Mouse (Mus musculus) heart, adult 10 weeks (tissue): ENCODE measurements around the gene Ccdc22. TPM values are rescaled to one million over a fixed set of nuclear protein-coding genes. Genes with fewer than 3 reads are reported as not detected.

Experiments used
- polyA plus RNA-seq: library from polyadenylated mRNA; stranded (reverse); fragments of 350-450 nt; fragmentation: Illumina TruSeq; extraction: RNeasy Lipid Tissue Mini Kit (QIAGEN cat#74804); gene quantifications from one replicate; pipeline ENCODE4 v1.2.3, GENCODE M21; 2014; ENCODE audit warnings: low read depth, low replicate concordance

The Ccdc22 gene
- polyA plus RNA-seq = 11.1 TPM

DNA sequence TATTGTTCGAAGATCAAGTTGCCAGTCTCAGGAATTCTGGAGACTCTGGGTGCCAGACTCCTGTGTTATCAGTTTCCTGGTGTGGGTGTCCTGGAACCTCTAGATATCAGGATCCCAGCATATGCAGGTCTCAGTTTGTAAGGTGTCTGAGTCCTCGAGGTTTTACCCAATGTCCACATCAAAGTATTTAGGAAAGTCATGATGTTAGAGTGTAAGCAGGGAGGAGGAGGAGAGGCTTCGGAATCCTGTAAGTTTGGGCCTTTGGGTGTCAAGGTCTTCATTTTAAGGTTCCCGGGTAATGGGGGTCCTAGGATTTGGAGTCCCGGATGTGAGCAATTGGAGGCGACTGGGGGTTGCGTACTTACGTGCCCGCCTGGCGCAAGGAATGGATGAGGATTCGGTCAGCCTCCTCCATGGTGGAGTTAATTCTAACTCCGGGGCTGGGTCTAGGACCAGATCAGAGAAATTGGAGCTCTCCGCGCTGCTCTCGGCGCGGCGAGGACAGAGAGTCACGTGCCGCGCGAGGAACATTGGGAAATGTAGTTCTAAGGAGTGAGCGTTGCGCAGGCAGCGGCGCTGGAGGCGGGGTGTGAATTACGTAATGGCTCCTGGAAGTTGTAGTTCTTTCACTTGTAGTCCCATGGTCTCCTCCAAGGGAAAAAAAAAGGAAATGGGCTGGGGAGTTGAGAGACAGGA is at the start of gene Ccdc22:
Gene Ccdc22, minus strand, starts transcription at position 639 of the 696 bp plus-strand sequence.

DNA sequence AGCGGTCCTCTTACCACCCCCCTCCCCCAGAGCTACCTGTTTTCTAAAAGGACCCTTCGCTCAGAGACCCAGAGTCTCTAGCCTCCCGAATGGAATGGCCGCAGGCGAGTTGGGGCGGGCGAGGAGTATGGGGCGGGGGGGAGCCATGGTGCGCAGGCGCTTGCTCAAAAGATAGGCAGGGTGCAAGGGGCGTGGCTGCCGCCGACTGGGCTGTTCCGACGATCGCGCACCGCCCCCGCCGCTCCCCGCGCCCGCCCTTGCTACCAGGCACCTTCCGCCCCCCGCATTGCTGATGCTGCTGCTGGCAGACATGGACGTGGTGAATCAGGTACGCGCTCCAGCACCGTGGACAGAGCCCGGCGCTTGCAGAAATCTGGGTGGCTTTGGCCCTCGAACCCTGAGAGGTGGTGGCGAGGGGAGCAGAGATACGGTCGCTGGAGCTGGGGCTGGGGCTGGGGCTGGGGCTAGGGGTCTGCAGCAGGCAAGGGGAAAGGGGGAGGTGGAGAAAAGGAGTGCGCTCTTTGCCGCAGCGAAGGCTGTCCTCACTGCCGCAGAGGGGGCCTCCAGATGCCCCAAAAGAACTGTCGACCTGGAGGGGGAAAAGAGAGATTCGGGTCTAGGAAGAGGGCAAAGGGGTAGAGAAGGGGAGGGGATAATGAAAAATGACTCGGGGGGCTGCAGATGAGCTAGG is 33.2 kb upstream of the Ccdc22 start, which contains the start of gene Syp:
Gene Syp, plus strand, starts transcription at position 71 of the 691 bp plus-strand sequence.

DNA sequence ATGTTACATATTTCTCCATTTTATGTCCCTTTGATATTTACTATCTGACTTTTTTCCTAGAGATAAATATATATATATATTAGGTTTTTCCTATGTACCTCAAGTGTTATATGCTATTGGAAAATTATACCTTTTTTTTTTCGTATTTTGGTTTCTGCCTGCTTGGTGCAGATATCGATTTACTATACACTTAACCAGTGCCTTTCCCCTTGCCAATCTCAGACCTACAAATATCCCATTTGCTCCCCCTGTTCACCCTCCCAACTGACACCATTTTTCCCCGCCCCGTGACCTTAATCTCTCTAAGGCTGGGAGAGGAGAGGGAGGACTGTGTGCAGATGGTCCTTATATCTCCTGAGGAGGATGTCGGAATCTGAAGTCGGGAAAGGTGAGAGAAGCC is 1.5 kb upstream of the Ccdc22 start, which contains the start of gene Cacna1f:
Gene Cacna1f, plus strand, starts transcription at position 301 of the 400 bp plus-strand sequence.

DNA sequence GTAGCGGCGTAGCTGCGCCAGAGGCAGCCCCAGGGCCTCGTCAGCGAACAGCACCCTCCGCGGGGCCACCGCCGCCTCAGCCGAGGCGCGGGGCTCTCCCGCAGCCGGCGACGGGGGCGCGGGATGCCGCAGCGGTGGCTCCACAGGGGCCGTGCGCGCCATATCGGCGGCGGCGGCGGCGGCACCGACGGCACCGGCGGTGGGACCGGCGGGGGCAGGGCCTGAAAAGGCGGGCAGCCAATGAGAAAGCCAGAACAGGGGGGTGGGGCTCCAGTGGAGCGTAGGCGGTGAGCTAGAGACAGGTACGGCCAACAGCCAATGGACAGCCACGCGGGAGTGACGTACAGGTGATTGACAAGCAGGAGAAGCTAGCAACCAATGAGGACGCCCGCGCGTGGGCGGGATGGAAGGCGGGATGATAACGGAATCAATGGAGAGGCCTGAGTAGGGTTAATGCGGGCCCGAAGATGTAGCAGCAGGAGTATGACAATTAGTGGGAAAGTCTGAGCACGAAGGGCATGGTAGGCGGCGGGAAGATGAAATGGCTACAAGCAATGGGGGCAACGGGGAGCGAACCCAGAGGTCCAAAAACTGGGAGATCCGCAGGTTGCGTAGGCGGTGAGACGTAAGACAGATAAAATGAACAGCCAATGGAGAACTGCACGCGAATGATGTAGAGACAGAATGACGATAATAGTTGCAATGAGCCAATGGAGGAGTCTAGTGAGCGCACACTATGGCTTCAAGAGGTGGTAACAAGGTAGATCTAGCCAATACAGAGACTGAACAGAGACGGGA is 31.0 kb downstream of the Ccdc22 start, which contains the start of gene Ppp1r3f:
Gene Ppp1r3f, minus strand, starts transcription at position 197 of the 798 bp plus-strand sequence.

DNA sequence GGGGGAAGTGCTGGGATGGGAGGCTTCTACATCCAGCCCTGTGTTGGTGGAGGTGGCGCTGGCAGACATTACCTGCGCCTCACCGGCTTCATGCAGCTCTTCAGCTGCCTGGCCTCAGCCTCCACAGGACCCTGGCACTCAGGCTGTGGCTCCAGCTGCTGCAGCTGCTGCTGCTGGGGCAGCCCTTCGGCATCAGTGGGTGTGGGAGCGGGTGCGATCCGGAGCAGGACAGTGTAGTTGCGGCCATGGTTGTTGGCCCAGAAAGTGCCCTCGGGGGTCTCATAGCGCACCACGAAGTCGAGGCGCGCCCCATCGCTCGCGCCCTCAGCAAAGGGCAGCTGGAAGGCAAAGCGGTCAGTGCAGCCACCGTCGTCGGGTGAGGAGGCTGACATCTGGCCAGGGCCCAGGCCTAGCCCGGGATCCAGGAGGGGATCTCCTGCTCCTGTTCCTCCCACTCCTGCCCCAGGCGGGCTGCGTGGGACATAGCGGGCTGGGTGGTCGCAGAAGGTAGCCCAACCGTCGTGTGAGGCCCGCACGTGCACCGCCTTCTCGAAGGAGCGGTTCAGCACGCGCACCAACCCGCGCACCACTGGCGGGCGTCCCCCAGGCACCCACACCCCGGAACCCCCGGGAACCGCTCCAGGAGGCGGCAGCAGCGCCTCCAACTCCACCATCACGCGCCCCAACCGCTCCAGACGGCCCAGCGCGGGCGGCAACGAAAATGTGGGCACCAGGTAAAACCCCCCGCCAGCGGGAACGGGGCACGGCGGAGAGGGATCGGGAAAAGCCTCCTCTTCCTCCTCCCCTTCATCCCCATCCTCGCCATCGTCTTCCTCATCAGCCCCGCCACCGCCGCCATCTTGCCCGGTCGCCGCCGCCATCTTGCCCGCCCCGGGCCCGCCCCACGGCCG is 31.9 kb downstream of the Ccdc22 start, which contains the start of gene Foxp3:
Gene Foxp3, plus strand, starts transcription at position 469 of the 911 bp plus-strand sequence.

Other genes with a start within 250 kb of the Ccdc22 start
- 0.42 TPM for gene Usp27x, start 229.7 kb downstream of the Ccdc22 start, polyA plus RNA-seq
- not detected for gene Foxp3, start 31.9 kb downstream of the Ccdc22 start, polyA plus RNA-seq
- gene Ppp1r3f, start 31.2 kb downstream of the Ccdc22 start, polyA plus RNA-seq = 1.3 TPM
- not detected for gene Cacna1f, start 1.6 kb upstream of the Ccdc22 start, polyA plus RNA-seq
- 2.5 TPM for gene Syp, start 33.0 kb upstream of the Ccdc22 start, polyA plus RNA-seq
- 21.7 TPM for gene Prickle3, start 51.7 kb upstream of the Ccdc22 start, polyA plus RNA-seq
- gene Plp2, start 65.9 kb upstream of the Ccdc22 start, polyA plus RNA-seq = 66.5 TPM
- 32.0 TPM for gene Magix, start 75.7 kb upstream of the Ccdc22 start, polyA plus RNA-seq
- gene Gpkow, start 91.6 kb upstream of the Ccdc22 start, polyA plus RNA-seq = 24.2 TPM
- gene Wdr45, start 108.8 kb upstream of the Ccdc22 start, polyA plus RNA-seq = 54.2 TPM
- not detected for gene Gm45208, start 116.7 kb upstream of the Ccdc22 start, polyA plus RNA-seq
- gene Praf2, start 122.9 kb upstream of the Ccdc22 start, polyA plus RNA-seq = 8.6 TPM
- 0.60 TPM for gene Ccdc120, start 145.4 kb upstream of the Ccdc22 start, polyA plus RNA-seq
- gene Tfe3, start 157.0 kb upstream of the Ccdc22 start, polyA plus RNA-seq = 13.1 TPM
- gene Gripap1, start 184.2 kb upstream of the Ccdc22 start, polyA plus RNA-seq = 40.7 TPM
- gene Kcnd1, start 216.8 kb upstream of the Ccdc22 start, polyA plus RNA-seq = 0.71 TPM
- gene Otud5, start 235.8 kb upstream of the Ccdc22 start, polyA plus RNA-seq = 30.2 TPM